Mouse (Mus musculus) spleen, adult 2 months (tissue): ENCODE measurements at regions not wholly inside any gene's neighbourhood (a gene's known extent, or its start where the extent isn't known, plus 50 kb on each side); places are given as distances from the start of the nearest gene placed in this dataset.

ENCODE experiments used
- CTCF ChIP-seq: fragments of 200-500 bp; IDR thresholded peaks from 2 replicates; pipeline ENCODE4 v1.5.1; 2011; ENCODE audit warnings: mild to moderate bottlenecking, inconsistent platforms; ENCODE audit not compliant: insufficient read depth, insufficient read length, insufficient replicate concordance; ENCODE audit errors: extremely low read depth
- POLR2A ChIP-seq: fragments of 200-500 bp; IDR thresholded peaks from 2 replicates; pipeline ENCODE4 v1.6.1; 2011; ENCODE audit warnings: low read depth, low read length, inconsistent platforms

DNA sequence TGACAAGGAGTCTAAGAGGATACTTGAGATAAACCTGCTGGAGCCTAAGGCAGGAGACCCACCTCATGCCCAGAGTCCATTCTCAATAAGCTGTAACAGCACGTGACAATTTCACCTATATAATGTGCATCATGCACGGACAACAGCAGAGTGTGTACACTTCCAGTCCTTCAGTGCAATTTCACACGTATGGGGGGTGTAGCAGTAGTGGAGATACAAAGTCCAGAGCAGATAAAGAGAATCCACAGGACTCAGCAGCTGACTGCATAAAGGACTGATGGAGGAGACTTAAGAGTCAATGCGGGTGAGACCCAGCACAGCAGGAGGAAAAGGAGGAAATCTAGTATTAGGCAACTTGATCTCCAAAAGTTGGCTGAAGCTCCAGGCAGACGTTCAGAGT lies 192.7 kb upstream of the Egln3 start:
- TF ChIP-seq CTCF (no peak), POLR2A (no peak)
